Mouse (Mus musculus) embryonic facial prominence, embryonic 12.5 days (tissue): ENCODE data around the gene Inf2. TPM values are rescaled to one million over a fixed set of nuclear protein-coding genes. Genes with fewer than 3 reads are reported as not detected.

ENCODE experiments used
- ATAC-seq: fragments of 200-750 bp; cut with Nextera tagmentation; 2 replicates; pipeline ENCODE4 v1.8.0; 2017; ENCODE audit not compliant: insufficient number of reproducible peaks, insufficient read depth, low FRiP score, low TSS enrichment
- H3K27ac ChIP-seq: fragments of 300-500 bp; sonication (generic); 2 replicates; pipeline ENCODE4 v1.5.1; 2016; ENCODE audit warnings: mild to moderate bottlenecking
- H3K27me3 ChIP-seq: fragments of 300-500 bp; sonication (generic); 2 replicates; pipeline ENCODE4 v1.6.1; 2016; ENCODE audit warnings: mild to moderate bottlenecking, moderate library complexity
- H3K36me3 ChIP-seq: fragments of 300-500 bp; sonication (generic); 2 replicates; pipeline ENCODE4 v1.6.1; 2016; ENCODE audit warnings: mild to moderate bottlenecking
- H3K4me1 ChIP-seq: fragments of 300-500 bp; sonication (generic); 2 replicates; pipeline ENCODE4 v1.6.1; 2016
- H3K4me2 ChIP-seq: fragments of 300-500 bp; sonication (generic); replicated peaks from 2 replicates; pipeline ENCODE4 v1.6.1; 2016; ENCODE audit warnings: mild to moderate bottlenecking, moderate library complexity
- H3K4me3 ChIP-seq: fragments of 300-500 bp; sonication (generic); 2 replicates; pipeline ENCODE4 v1.5.1; 2016; ENCODE audit warnings: mild to moderate bottlenecking
- H3K9ac ChIP-seq: fragments of 300-500 bp; sonication (generic); 2 replicates; pipeline ENCODE4 v1.6.1; 2016; ENCODE audit warnings: mild to moderate bottlenecking, moderate library complexity
- H3K9me3 ChIP-seq: fragments of 300-500 bp; sonication (generic); 2 replicates; pipeline ENCODE4 v1.6.1; 2016; ENCODE audit warnings: mild to moderate bottlenecking, moderate library complexity
- WGBS: fragments of 180-500 bp; shearing (Covaris S2); methylation state at CpG from one replicate; pipeline ENCODE4 v1.1.7; 2016; 5-methylcytosine and 5-hydroxymethylcytosine counted together
- polyA plus RNA-seq: library from polyadenylated mRNA; unstranded; fragments of >200 nt; fragmentation: Nextera tagmentation; extraction: Ambion mirVana; gene quantifications from 2 replicates; pipeline ENCODE4 v1.2.1, GENCODE M21; 2016

Gene Inf2
- polyA plus RNA-seq, 1 experiment from 2014 or later, result 3.1 TPM

GRCm38 (mm10) chr12:112648081-112648480, 59.5 kb downstream of the Inf2 start:
- 92% methylated on average over 5 of the region's 5 CpGs for WGBS
- peaks cover 48% of the 10 kb centered on the region for H3K36me3 ChIP-seq

DNA sequence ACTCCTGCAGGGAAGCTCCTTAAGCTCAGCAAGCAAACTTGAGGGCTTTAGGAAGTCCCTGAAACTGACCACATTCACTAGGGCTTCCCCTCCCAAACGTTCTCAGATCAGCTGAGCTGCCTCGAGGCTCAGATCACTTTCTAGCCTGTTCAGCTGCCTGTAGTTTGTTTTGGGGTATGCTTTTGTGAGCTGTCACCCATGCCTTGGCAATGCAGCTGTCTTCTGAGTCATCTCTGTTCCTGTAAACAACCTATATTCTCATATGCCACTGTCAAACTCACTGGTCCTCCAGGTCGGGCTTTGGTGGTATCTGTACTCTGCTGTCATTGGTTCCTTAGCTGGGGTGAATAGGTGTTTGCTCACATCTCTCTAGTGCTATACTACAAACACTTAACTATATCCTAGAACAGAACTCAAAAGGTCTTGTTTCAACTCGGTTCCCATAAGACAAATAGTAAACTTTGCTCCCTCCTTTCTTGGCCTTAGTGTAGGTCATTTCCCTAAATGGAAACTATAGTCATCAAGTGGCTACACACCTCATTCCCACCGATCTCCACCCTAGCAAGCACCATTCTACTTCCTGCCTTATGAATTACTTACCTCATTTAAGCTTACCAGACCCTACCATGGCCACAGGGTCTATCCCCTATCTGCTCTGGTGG, 63.3 kb downstream of the Inf2 start:
- Histone ChIP-seq H3K9ac (no peak overlapping the region), H3K4me3 (no peak overlapping the region), H3K27me3 (no peaks in the 10 kb centered on the region), H3K4me2 (no peak overlapping the region), H3K27ac (no peak overlapping the region), H3K4me1 (no peaks in the 10 kb centered on the region; the same call in 1 of the 2 replicates), H3K36me3 (peaks cover 85% of the 10 kb centered on the region), H3K9me3 (no peaks in the 10 kb centered on the region)
- WGBS, result 83% methylated on average over 5 of the region's 5 CpGs
- no peak for ATAC-seq

More at GRCm38 (mm10) chr12:112648081-112648480, 59.5 kb downstream of the Inf2 start:
- Histone ChIP-seq H3K27ac (no peak overlapping the region), H3K4me2 (no peak overlapping the region), H3K27me3 (no peaks in the 10 kb centered on the region), H3K9me3 (no peaks in the 10 kb centered on the region), H3K4me1 (peaks cover 14% of the 10 kb centered on the region), H3K9ac (no peak overlapping the region), H3K4me3 (no peak overlapping the region)
- ATAC-seq, result no peak

DNA sequence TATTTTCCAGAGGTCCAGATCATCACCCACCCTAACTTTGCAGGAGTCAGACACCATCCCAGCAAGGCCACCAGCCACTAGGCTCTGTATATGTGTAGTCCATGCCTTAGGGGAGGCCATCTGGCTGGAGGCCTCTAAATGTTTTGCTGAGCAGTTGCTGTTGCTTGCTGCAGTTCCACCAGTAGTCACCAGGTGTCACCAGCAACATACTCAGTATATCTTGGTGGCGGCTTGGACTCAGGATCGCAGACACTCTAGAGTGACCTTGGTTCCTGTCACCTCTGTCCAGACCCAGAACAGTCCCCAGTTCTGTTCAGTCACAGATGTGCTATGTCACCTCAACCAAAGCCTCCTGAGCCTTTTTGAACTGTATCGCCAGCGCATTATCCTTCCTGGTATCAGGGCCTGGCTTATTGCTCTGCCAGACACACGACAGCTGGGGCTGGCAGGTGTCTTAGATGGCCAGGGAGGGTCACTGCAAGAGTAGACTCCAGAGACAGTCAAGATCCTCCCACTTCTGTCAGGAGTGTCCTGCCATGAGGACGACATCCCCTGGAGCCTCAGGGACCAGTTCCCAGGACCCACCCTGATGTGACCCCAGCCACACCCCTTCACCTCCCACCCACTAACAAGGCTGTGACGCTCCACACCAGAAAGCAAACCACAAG, 64.7 kb downstream of the Inf2 start:
- Histone ChIP-seq H3K4me3 (no peak overlapping the region), H3K4me1 (no peaks in the 10 kb centered on the region), H3K9ac (no peak overlapping the region), H3K27ac (no peak overlapping the region), H3K36me3 (peaks cover 92% of the 10 kb centered on the region), H3K4me2 (no peak overlapping the region), H3K9me3 (no peaks in the 10 kb centered on the region), H3K27me3 (no peaks in the 10 kb centered on the region)
- 56% methylated on average over 7 of the region's 7 CpGs for WGBS
- no peak for ATAC-seq

- Histone ChIP-seq H3K9me3 (no peaks in the 10 kb centered on the region), H3K4me3 (no peak overlapping the region), H3K27me3 (no peaks in the 10 kb centered on the region), H3K27ac (0 out of 2 replicates have a peak overlapping the region, but pooled peaks have one; percentile 61), H3K36me3 (peaks cover 92% of the 10 kb centered on the region), H3K4me2 (no peak overlapping the region), H3K4me1 (no peaks in the 10 kb centered on the region), H3K9ac (no peak overlapping the region)
- ATAC-seq, result no peak
- WGBS, result 86% methylated on average over 5 of the region's 5 CpGs
Measured at GRCm38 (mm10) chr12:112654076-112654475, 65.5 kb downstream of the Inf2 start.

GRCm38 (mm10) chr12:112658619-112659018, 70.0 kb downstream of the Inf2 start:
- Histone ChIP-seq H3K9ac (no peak overlapping the region), H3K4me2 (no peak overlapping the region)
- WGBS, result 94% methylated on average over 7 of the region's 7 CpGs

GRCm38 (mm10) chr12:112659109-112659508, 70.5 kb downstream of the Inf2 start:
- Histone ChIP-seq H3K4me2 (no peak overlapping the region), H3K9ac (no peak overlapping the region), H3K27me3 (no peaks in the 10 kb centered on the region), H3K9me3 (no peaks in the 10 kb centered on the region), H3K4me1 (peaks cover 35% of the 10 kb centered on the region), H3K4me3 (no peak overlapping the region), H3K36me3 (peaks cover 99% of the 10 kb centered on the region), H3K27ac (no peak overlapping the region)
- WGBS, result 73% methylated on average over 6 of the region's 6 CpGs
- ATAC-seq, result no peak

More at GRCm38 (mm10) chr12:112658619-112659018, 70.0 kb downstream of the Inf2 start:
- Histone ChIP-seq H3K4me3 (no peak overlapping the region), H3K27me3 (no peaks in the 10 kb centered on the region), H3K4me1 (peaks cover 31% of the 10 kb centered on the region), H3K27ac (no peak overlapping the region), H3K36me3 (peaks cover 99% of the 10 kb centered on the region), H3K9me3 (no peaks in the 10 kb centered on the region)
- ATAC-seq, result no peak

DNA sequence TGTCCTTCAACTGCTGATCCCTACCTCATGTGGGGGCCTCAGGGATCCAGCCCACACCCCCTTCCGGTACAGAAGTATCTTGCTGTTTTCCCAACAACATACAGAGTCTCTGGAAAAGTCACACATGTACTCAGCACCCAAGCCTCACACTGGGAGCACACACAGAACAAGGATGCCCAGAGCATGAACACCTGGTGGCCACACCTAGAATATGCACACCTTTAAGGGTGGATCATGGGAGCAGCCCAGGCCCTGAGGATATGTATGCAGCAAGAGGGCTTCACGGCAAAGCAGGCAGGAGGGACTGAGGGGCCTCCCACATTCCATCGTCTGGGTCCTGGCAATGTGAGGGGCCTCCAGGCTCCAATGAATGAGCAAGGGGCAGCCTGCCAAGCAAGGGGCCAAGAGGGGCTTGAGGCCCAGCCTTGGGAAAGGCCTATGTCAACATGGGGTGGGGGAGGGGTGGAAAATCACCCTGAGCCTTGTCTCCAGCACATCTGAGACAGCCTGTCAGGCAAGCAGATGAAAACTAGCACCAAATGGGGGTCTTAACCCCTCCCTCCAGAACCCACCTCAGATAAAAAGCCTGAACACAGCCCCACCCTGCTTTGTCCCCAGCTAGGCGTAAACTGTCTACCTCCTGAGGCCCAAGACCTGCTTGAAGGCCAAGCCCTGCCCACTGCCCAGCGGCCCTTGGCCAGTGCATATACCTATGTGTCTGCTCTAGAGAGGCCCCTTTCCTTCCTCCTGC, 72.2 kb downstream of the Inf2 start:
- ATAC-seq, result peak; percentile 53
- Histone ChIP-seq H3K4me1 (peaks cover 49% of the 10 kb centered on the region), H3K9ac (peak overlapping the region; percentile 20)

DNA sequence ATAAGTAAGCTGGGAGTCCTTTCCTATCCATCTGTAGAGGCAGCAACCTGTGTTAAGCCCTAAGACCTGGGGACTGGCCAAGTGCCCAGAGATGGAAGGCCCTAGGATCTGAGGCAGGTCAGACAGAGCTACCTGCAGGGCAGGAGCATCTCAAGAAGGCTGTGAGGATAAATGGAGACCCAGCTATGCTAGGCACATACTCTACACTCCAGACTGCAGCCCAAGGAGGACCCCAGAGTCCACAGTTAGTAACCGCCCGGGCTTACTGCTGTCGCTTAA, 72.7 kb downstream of the Inf2 start:
- no peak overlapping the region for H3K4me3 ChIP-seq
- peak overlapping the region; percentile 1; the same call in 1 of the 2 replicates for H3K9ac ChIP-seq
- H3K36me3 ChIP-seq, result peaks cover 95% of the 10 kb centered on the region

More for the DNA sequence above, 72.2 kb downstream of the Inf2 start:
- H3K27ac ChIP-seq, result peak overlapping the region; percentile 83
- WGBS, result 45% methylated on average over 5 of the region's 5 CpGs
- H3K9me3 ChIP-seq, result no peaks in the 10 kb centered on the region
- no peaks in the 10 kb centered on the region for H3K27me3 ChIP-seq
- peaks cover 95% of the 10 kb centered on the region for H3K36me3 ChIP-seq
- H3K4me3 ChIP-seq, result no peak overlapping the region
- peak overlapping the region; percentile 12; the same call in 1 of the 2 replicates for H3K4me2 ChIP-seq

DNA sequence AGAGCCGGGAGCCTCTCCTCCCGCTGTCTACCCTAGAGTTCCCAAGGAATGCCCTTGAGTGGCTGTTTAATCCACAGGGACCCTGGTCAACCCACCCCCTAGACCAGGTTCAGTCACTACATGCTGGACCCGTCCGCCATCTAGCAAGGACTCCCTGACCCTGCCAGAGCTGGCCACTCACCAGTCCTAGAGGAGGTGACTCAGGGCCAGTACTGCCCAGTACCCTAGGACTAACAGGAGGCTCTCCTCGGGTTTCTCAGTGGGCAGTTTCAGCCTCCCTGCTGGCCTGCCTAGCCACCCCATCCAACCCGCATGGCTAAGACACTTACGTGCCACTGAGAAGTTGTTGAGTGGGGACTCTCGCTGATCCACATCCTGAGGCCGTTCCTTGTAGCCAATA, 73.3 kb downstream of the Inf2 start:
- WGBS, result 84% methylated on average over 9 of the region's 9 CpGs
- Histone ChIP-seq H3K4me2 (no peak overlapping the region), H3K9me3 (no peaks in the 10 kb centered on the region), H3K36me3 (peaks cover 94% of the 10 kb centered on the region), H3K9ac (no peak overlapping the region), H3K27me3 (no peaks in the 10 kb centered on the region), H3K4me1 (peaks cover 52% of the 10 kb centered on the region), H3K27ac (peak overlapping the region; percentile 83), H3K4me3 (no peak overlapping the region)
- no peak for ATAC-seq

More for the DNA sequence above, 72.7 kb downstream of the Inf2 start:
- no peaks in the 10 kb centered on the region for H3K27me3 ChIP-seq
- ATAC-seq, result no peak
- WGBS, result 82% methylated on average over 3 of the region's 3 CpGs
- H3K9me3 ChIP-seq, result no peaks in the 10 kb centered on the region
- peak overlapping the region; percentile 83 for H3K27ac ChIP-seq
- H3K4me1 ChIP-seq, result peaks cover 52% of the 10 kb centered on the region
- H3K4me2 ChIP-seq, result 0 out of 2 replicates have a peak overlapping the region, but pooled peaks have one; percentile 12

DNA sequence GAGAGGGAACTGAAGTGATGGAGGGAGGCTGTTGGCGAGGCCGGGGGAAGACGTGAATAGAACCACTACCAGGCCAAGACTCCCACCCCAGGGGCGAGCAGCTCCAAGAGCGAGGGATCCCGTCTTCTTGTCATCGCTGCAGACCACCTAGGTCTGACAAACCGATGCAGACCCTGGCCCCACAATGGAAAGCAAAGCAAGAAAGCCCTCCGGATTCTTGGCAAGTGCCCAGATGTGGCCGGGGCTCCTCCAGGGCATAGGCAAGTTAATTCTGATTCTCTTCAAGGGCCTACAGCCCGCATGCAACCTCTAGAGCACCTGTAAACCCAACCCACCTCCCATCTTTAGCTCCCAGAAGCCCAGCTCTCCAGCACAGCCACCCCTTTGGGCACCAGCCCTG, 74.7 kb downstream of the Inf2 start:
- Histone ChIP-seq H3K27me3 (no peaks in the 10 kb centered on the region), H3K9me3 (no peaks in the 10 kb centered on the region), H3K36me3 (peaks cover 94% of the 10 kb centered on the region), H3K4me2 (no peak overlapping the region), H3K9ac (no peak overlapping the region), H3K4me3 (no peak overlapping the region), H3K4me1 (peaks cover 57% of the 10 kb centered on the region), H3K27ac (0 out of 2 replicates have a peak overlapping the region, but pooled peaks have one; percentile 6)
- no peak for ATAC-seq
- WGBS, result 90% methylated on average over 11 of the region's 11 CpGs

DNA sequence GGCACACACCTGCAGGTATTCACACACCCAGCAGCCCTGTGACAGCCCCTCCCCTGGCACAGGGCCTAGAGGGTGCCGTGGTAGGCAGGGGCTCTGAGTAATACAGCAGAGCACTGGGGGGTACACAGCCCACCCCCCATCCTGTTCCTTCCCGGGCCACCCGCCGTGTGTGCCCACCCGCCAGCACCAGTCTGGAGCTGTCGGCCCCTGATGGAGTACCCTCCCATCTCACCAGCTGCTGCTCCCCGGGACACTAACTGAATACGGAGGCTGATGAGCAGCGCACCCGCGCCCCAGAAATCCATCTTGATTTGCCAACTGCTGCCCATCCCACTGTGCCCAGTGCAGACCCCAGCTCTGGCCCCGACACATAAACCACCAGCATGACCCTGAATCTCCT, 75.1 kb downstream of the Inf2 start:
- WGBS, result 92% methylated on average over 12 of the region's 12 CpGs
- no peak overlapping the region for H3K4me3 ChIP-seq
- no peak overlapping the region for H3K9ac ChIP-seq
- H3K4me1 ChIP-seq, result peaks cover 57% of the 10 kb centered on the region
- H3K36me3 ChIP-seq, result peaks cover 94% of the 10 kb centered on the region
- no peak for ATAC-seq
- no peaks in the 10 kb centered on the region for H3K27me3 ChIP-seq
- no peaks in the 10 kb centered on the region for H3K9me3 ChIP-seq
- H3K4me2 ChIP-seq, result no peak overlapping the region
- H3K27ac ChIP-seq, result 0 out of 2 replicates have a peak overlapping the region, but pooled peaks have one; percentile 6
